Mouse (Mus musculus) midbrain, embryonic 14.5 days (tissue): ENCODE data around the gene Mtx1. TPM values are rescaled to one million over a fixed set of nuclear protein-coding genes. Genes with fewer than 3 reads are reported as not detected.
"Not testable (repeated sequence)": the region's sequence is repeated elsewhere in the genome, so short reads cannot be mapped to it uniquely, and the experiment has no call there.

Experiments
- ATAC-seq: fragments of 200-750 bp; cut with Nextera tagmentation; 2 replicates; pipeline ENCODE4 v1.8.0; 2017; ENCODE audit warnings: moderate number of reproducible peaks, moderate library complexity; ENCODE audit not compliant: low FRiP score, low TSS enrichment
- DNase-seq: peaks from one replicate; pipeline ENCODE4 v3.0.0-alpha.2; 2015
- H3K27ac ChIP-seq: fragments of 300-500 bp; sonication (generic); replicated peaks from 2 replicates; pipeline ENCODE4 v1.5.1; 2014; ENCODE audit warnings: mild to moderate bottlenecking, low read depth, low read length, moderate library complexity
- H3K27me3 ChIP-seq: fragments of 300-500 bp; sonication (generic); 2 replicates; pipeline ENCODE4 v1.6.1; 2014; ENCODE audit warnings: low read length, control low read depth, mixed read lengths; ENCODE audit not compliant: control insufficient read depth, insufficient read depth
- H3K36me3 ChIP-seq: fragments of 300-500 bp; sonication (generic); 2 replicates; pipeline ENCODE4 v1.6.1; 2014; ENCODE audit warnings: low read length, control low read depth; ENCODE audit not compliant: control insufficient read depth, insufficient read depth
- H3K4me1 ChIP-seq: fragments of 300-500 bp; sonication (generic); 2 replicates; pipeline ENCODE4 v1.6.1; 2014; ENCODE audit warnings: mild to moderate bottlenecking, antibody characterized with exemption, low read length, control low read depth; ENCODE audit not compliant: control insufficient read depth, insufficient read depth
- H3K4me2 ChIP-seq: fragments of 300-500 bp; sonication (generic); 2 replicates; pipeline ENCODE4 v1.6.1; 2014; ENCODE audit warnings: mild to moderate bottlenecking, low read length, moderate library complexity
- H3K4me3 ChIP-seq: fragments of 300-500 bp; sonication (generic); replicated peaks from 2 replicates; pipeline ENCODE4 v1.5.1; 2014; ENCODE audit warnings: low read depth, low read length
- H3K9ac ChIP-seq: fragments of 300-500 bp; sonication (generic); replicated peaks from 2 replicates; pipeline ENCODE4 v1.6.1; 2014; ENCODE audit warnings: mild to moderate bottlenecking, low read length, moderate library complexity
- H3K9me3 ChIP-seq: fragments of 300-500 bp; sonication (generic); 2 replicates; pipeline ENCODE4 v1.6.1; 2016; ENCODE audit warnings: low read length, control low read depth, mixed read lengths; ENCODE audit not compliant: control insufficient read depth
- WGBS: fragments of 180-500 bp; shearing (Covaris S2); extraction: QIAGEN DNeasy Blood & Tissue Kit; methylation state at CpG from one replicate; pipeline ENCODE4 v1.1.7; 2014; 5-methylcytosine and 5-hydroxymethylcytosine counted together
- microRNA counts: library from miRNA; unstranded; fragments of <30 nt; microRNA quantifications from one replicate; lab custom pipeline; 2016
- microRNA-seq: library from miRNA; unstranded; fragments of <30 nt; microRNA quantifications from one replicate; pipeline ENCODE4, GENCODE M21; 2016
- polyA plus RNA-seq: library from polyadenylated mRNA; unstranded; fragments of >200 nt; fragmentation: Nextera tagmentation; extraction: Ambion mirVana; gene quantifications from 2 replicates; pipeline ENCODE4 v1.2.1, GENCODE M21; 2014

The Mtx1 gene
- polyA plus RNA-seq, 1 experiment from 2014 or later: 144 TPM

GRCm38 (mm10) chr3:89161786-89162185, 65.1 kb downstream of the Mtx1 start:
- H3K4me3 ChIP-seq: no peak overlapping the region
- ATAC-seq (no peak), DNase-seq (no peak)
- WGBS: 84% methylated on average over 4 of the region's 4 CpGs
- no peak overlapping the region for H3K4me2 ChIP-seq
- H3K9me3 ChIP-seq: no peaks in the 10 kb centered on the region
- no peak overlapping the region for H3K27ac ChIP-seq
- peaks cover 30% of the 10 kb centered on the region for H3K4me1 ChIP-seq
- peaks cover 5% of the 10 kb centered on the region; the same call in 1 of the 2 replicates for H3K36me3 ChIP-seq
- no peak overlapping the region for H3K9ac ChIP-seq
- no peaks in the 10 kb centered on the region for H3K27me3 ChIP-seq

- not testable (repeated sequence) for ATAC-seq, H3K27me3 ChIP-seq, H3K9ac ChIP-seq, H3K4me3 ChIP-seq, H3K9me3 ChIP-seq, DNase-seq, H3K4me2 ChIP-seq, H3K27ac ChIP-seq, H3K36me3 ChIP-seq
- peaks cover 30% of the 10 kb centered on the region for H3K4me1 ChIP-seq
Measured at GRCm38 (mm10) chr3:89161207-89161606, 65.7 kb downstream of the Mtx1 start.

- DNase-seq: peak; percentile 93
- under 1% methylated on average over 61 of the region's 66 CpGs for WGBS
- peak; percentile 87 for ATAC-seq
- peak within 1 kb of the TSS; percentile 81 for H3K4me3 ChIP-seq
- no peaks in the 10 kb centered on the region for H3K9me3 ChIP-seq
- peak within 1 kb of the TSS; percentile 89 for H3K4me2 ChIP-seq
- H3K27ac ChIP-seq: peak within 1 kb of the TSS; percentile 71
- H3K27me3 ChIP-seq: no peaks in the 10 kb centered on the region
- peaks cover 20% of the 10 kb centered on the region for H3K4me1 ChIP-seq
- H3K9ac ChIP-seq: peak within 1 kb of the TSS; percentile 74
- H3K36me3 ChIP-seq: no peaks in the 10 kb centered on the region
Measured at GRCm38 (mm10) chr3:89159616-89160344, 67.1 kb downstream of the Mtx1 start, which contains the start of gene Hcn3. TSS of gene Hcn3 (minus strand) at chr3:89160196.

GRCm38 (mm10) chr3:89159211-89159610, 67.7 kb downstream of the Mtx1 start:
- WGBS: 2% methylated on average over 13 of the region's 13 CpGs
- Histone ChIP-seq H3K4me1 (peaks cover 20% of the 10 kb centered on the region), H3K4me2 (peak overlapping the region; percentile 89), H3K36me3 (no peaks in the 10 kb centered on the region), H3K27ac (0 out of 2 replicates have a peak overlapping the region, but pooled peaks have one; percentile 50), H3K4me3 (peak overlapping the region; percentile 81), H3K27me3 (no peaks in the 10 kb centered on the region), H3K9me3 (no peaks in the 10 kb centered on the region), H3K9ac (peak overlapping the region; percentile 74)
- no peak for DNase-seq
- ATAC-seq: peak; percentile 31; the same call in 1 of the 2 replicates

MicroRNAs within 50 kb of the gene (microRNA counts, 519-probe panel; counts per million panel counts)
- microRNA mmu-miR-92b (lab: Ali Mortazavi, UCI): 5,142 counts per million, percentile 54 among the panel's probes with 10 or more counts

Small RNA genes lying within 50 kb of the gene (microRNA-seq; reads per million reads assigned to microRNA genes)
- gene Mir92b: 4,459 reads per million, percentile 90 among the genes with 10 or more reads in this experiment

Other genes with a start within 250 kb of the Mtx1 start
- gene Rusc1, start 133.8 kb downstream of the Mtx1 start, polyA plus RNA-seq: 90.1 and 107 TPM in 2 replicates
- not detected in 2 replicates for gene Gm43738, start 126.0 kb downstream of the Mtx1 start, polyA plus RNA-seq
- gene Fdps, start 125.1 kb downstream of the Mtx1 start, polyA plus RNA-seq: 364 and 475 TPM in 2 replicates
- gene Pklr, start 90.9 kb downstream of the Mtx1 start, polyA plus RNA-seq: 0.07 and 0.29 TPM in 2 replicates
- gene Hcn3, start 66.9 kb downstream of the Mtx1 start, polyA plus RNA-seq: 23.6 and 30.7 TPM in 2 replicates
- gene Clk2, start 62.3 kb downstream of the Mtx1 start, polyA plus RNA-seq: 22.0 and 24.6 TPM in 2 replicates
- 104 and 123 TPM in 2 replicates for gene Scamp3, start 49.6 kb downstream of the Mtx1 start, polyA plus RNA-seq
- gene Fam189b, start 43.9 kb downstream of the Mtx1 start, polyA plus RNA-seq: 25.0 and 25.3 TPM in 2 replicates
- gene Gba, start 24.2 kb downstream of the Mtx1 start, polyA plus RNA-seq: 42.0 and 47.8 TPM in 2 replicates
- 46.0 and 47.6 TPM in 2 replicates for gene Thbs3, start 11.9 kb downstream of the Mtx1 start, polyA plus RNA-seq
- 2.1 and 2.4 TPM in 2 replicates for gene Muc1, start 2.0 kb upstream of the Mtx1 start, polyA plus RNA-seq
- 199 and 237 TPM in 2 replicates for gene Krtcap2, start 18.9 kb upstream of the Mtx1 start, polyA plus RNA-seq
- gene Trim46, start 19.2 kb upstream of the Mtx1 start, polyA plus RNA-seq: 63.4 and 71.8 TPM in 2 replicates
- 71.6 and 84.1 TPM in 2 replicates for gene Dpm3, start 32.3 kb upstream of the Mtx1 start, polyA plus RNA-seq
- 35.3 and 38.1 TPM in 2 replicates for gene Slc50a1, start 43.5 kb upstream of the Mtx1 start, polyA plus RNA-seq
- 5.2 and 8.7 TPM in 2 replicates for gene Efna1, start 54.1 kb upstream of the Mtx1 start, polyA plus RNA-seq
- gene Efna3, start 95.9 kb upstream of the Mtx1 start, polyA plus RNA-seq: 31.1 and 43.4 TPM in 2 replicates
- gene Efna4, start 110.9 kb upstream of the Mtx1 start, polyA plus RNA-seq: 5.6 and 5.9 TPM in 2 replicates
- 32.2 and 36.2 TPM in 2 replicates for gene Adam15, start 122.9 kb upstream of the Mtx1 start, polyA plus RNA-seq
- gene Dcst2, start 134.9 kb upstream of the Mtx1 start, polyA plus RNA-seq: 0.14 and 0.36 TPM in 2 replicates
- gene Dcst1, start 138.2 kb upstream of the Mtx1 start, polyA plus RNA-seq: 0.54 and 0.55 TPM in 2 replicates
- 0.42 and 0.47 TPM in 2 replicates for gene Zbtb7b, start 167.7 kb upstream of the Mtx1 start, polyA plus RNA-seq
- 0.53 TPM in 1 of 2 replicates, not detected in the other for gene Lenep, start 175.7 kb upstream of the Mtx1 start, polyA plus RNA-seq
- 34.8 and 34.9 TPM in 2 replicates for gene Flad1, start 184.8 kb upstream of the Mtx1 start, polyA plus RNA-seq
- gene Cks1b, start 191.3 kb upstream of the Mtx1 start, polyA plus RNA-seq: 103 and 115 TPM in 2 replicates
- gene Shc1, start 191.4 kb upstream of the Mtx1 start, polyA plus RNA-seq: 5.9 and 10.2 TPM in 2 replicates
- gene Pygo2, start 203.1 kb upstream of the Mtx1 start, polyA plus RNA-seq: 43.4 and 50.6 TPM in 2 replicates
- 7.6 and 9.7 TPM in 2 replicates for gene Pbxip1, start 209.6 kb upstream of the Mtx1 start, polyA plus RNA-seq
- 106 and 132 TPM in 2 replicates for gene Pmvk, start 227.5 kb upstream of the Mtx1 start, polyA plus RNA-seq